Mouse (Mus musculus) spleen, postnatal 36 days (tissue): ENCODE results near the gene Tcl1b1.
A peak's percentile ranks its signal among the peaks of the same experiment; 100 is the strongest.
"Not testable (repeated sequence)": the region's sequence is repeated elsewhere in the genome, so short reads cannot be mapped to it uniquely, and the experiment has no call there.

Experiments used
- DNase-seq, 2 experiments: peaks; one replicate each; pipeline ENCODE4 v3.0.0; 2022; ENCODE audit warnings: low spot score in 2 of 2, mixed read lengths in 1 of 2

Tcl1b1 gene

DNA sequence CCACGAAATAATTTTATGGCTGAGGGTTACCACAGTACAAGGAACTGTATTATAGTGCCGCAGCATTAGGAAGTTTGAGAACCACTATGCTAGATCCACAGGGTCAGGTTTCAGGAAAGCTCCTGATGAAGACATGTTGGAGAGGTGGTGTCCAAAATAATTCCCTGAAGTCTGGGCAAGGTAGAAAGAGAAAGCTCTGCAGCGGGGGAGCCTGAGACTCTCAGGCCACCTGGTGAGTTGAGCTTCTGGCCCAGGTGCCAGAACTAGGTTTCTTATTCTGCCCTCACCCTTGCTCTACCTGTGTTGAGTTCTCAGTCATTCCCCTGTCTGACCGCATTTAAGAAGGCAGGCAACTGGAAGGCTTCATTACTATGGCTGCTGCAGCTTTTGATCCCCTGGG is at the start of gene Tcl1b1:
Tcl1b1 (plus strand) TSS at position 301 of the 400 bp plus-strand sequence.
- no peak for DNase-seq

DNA sequence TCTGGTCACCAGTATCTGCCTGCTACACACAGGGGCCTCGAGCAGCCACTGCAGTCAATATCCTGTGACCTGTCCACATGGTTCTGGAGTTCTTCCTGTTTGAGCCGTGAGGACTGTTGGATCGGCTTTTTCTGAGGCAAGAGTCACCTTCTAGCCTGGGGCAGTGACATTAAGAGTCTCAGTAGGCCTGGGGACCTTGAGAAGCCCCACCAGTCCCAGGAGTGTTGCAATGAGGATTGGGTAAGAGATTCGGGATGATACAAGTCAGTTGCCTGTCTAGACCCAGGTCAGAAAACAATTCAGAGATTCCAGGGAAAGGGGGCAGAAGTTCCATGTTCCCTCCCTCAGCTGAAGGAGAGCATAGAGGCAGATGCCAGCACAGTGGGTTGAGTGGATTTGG is 49.7 kb upstream of the Tcl1b1 start:
- no peak for DNase-seq

DNA sequence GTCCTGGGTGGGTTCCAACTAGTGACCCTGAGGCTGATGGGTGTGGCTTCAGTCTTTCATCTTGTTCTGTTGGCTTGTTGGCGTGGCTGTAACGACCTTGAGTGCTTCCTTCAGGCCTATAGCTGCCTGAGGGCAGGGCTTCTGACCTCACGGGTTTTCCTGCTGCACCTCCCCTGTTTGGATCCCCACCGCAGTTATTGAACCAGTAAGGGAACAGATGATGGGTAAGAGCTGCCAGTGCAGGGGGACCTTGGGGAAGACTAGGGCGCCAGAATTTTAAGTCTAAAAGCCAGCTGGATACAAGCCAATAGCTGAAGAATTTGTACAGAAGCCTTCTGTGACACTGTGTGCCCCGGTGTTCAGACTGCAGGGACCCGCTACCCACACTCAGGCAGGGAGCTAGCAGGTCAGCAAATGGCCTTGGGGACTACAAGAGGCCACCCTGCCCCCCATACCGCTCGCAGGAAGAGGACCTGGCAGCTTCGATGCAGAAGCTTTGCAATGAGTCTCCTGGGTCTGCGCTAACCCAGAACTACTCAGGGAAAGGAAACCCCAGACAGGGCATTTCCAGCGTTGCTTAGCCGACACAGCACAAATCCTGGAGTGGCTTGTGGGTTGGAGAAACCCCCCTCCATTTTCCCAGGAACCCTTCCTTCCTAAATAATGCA is 47.0 kb upstream of the Tcl1b1 start:
- DNase-seq, result no peak

DNA sequence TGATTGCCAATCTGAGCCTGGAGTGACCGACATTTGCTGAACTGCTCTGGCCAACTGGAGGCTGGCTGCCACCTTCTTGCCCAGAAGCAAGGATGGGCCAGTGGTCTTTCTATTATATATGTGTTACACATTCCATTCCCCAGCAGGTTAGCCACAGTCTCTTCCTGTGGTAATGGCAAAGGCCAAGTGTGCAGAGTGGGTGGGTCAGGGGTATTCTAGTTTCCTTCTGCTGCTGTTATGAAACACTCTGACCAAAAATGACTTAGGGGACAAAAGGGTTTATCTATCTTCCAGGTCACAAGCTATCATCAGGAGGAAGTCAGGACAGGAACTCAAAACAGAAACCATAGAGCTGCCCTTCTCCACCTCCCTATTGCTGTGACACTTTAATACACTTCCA is 42.8 kb upstream of the Tcl1b1 start:
- peak in 1 of 2 experiments; percentile 8 for DNase-seq

DNA sequence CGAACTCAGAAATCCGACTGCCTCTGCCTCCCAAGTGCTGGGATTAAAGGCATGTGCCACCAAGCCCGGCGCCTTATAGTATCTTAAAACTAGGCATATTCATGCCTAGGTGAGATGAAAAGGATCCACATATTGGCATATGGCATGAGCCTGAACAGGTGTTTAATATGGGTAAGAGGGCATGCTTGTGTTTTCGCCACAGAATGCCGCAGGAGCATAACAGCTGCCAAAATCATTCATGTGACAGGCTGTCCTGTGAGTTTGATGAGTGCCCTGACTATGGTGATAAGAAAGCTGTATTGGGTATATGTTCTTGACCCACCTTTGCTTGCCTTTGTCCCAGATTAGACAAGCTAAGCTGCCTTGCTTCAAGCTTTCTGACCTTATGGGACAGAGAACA is 34.1 kb upstream of the Tcl1b1 start:
- DNase-seq, result no peak

DNA sequence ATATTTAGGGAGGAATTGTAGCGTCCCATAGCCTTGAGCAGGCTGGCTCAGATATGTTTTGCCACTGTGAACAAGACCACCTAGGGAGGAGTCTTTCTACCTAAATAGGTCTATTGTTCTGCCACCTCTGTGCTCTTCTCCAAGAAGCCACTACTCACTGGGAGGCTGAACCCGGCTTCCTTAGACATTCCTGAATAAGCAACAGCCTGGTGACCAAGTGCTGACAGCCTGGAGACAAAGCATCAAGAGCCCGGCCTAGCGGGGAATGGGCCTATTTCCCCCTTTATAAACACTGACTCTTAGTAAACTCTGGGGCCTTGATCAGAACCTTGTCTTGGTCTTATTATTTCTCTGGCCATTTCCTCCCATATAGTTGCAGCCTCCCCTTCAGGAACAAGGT is 33.0 kb upstream of the Tcl1b1 start:
- no peak for DNase-seq

DNA sequence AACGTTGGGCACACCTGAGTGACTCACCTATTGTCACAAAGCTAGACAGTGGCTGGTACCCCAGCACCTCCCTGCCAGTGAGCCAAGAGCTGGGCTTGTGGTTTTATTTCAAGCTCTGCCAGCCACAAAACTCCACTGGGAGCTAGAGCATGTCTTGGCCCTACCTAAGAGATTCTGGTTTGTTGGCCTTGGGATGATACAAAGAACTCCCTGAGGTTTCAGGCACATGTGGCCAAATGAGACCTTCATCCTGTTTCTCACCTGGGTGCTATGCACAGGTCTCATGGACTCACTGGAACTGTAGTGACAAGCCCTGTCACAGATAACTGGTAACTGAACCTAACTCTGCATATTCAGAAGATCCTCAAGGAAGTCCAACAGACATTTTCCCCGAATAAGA is 31.9 kb upstream of the Tcl1b1 start:
- no peak for DNase-seq

DNA sequence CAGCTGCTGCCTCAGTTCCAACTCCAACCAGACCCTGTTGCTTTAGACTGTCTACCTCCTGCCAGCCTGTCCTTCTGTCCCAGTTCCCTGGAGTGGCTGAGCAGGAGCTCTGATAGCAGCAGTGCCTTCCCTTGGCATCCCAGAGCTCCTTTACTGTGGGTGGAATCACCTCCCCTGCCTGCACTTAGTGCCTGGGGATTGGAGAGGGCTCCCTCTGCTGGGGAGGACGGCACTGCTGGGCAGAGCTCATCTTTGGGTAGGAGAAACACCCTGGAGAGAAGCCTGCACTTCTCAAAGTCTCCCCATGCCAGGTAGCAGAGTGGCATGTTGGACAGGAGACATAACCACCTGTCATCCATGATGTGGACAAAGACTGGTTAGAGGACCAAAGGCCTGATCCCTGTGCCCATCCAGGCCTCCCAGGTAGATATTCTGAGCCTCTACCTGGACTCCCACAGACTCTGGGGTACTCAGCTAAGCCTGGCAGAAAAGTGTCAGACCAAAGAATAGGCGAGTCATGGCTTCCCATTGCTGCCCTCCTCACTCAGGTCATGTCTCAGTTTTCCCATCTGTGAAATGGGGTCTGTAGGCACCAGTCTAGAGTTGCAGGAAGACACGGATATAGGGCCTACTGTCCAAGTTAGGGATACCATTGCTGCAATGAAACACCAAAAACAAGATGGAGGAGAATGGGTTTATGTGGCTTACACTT is 29.8 kb upstream of the Tcl1b1 start:
- DNase-seq, result not testable (repeated sequence)

DNA sequence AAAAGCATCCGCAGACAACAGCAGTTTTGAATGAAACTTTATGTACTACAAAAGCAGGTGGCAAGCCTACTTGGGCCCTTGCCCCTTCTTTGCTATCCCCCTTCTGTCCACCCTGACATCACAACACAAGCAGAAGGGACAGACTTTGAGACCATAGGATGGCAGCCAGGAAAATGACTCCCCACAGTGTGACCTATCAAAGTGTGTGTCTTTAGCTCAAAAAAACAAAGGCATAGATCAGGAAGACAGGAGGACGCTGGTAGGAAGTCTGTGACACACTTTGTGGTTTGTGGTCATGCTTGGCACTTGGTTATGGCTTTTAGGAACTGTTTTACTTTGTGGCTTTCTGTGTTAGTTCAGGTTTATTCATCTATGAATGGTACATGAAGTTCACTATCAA is 25.3 kb upstream of the Tcl1b1 start:
- not testable (repeated sequence) for DNase-seq

DNA sequence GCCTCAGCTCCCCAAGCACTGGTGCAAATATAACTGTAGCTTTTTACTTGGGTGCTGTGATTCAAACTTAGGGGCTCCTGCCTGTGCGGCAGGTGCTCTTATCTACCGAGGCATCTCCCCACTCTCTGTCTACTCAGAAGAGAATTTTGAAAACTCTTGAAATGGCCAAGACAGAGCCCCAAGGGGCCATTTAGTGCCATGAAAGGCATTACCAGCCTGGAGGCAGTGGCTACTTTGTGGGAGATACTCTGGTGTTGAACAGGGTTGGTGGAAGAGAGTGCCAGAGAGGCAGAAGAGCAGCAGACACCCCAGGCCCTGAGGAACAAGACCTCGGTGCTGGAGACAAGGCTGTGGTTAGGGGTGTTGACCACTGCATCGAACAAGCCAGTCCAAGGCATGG is 24.7 kb upstream of the Tcl1b1 start:
- DNase-seq, result not testable (repeated sequence)

DNA sequence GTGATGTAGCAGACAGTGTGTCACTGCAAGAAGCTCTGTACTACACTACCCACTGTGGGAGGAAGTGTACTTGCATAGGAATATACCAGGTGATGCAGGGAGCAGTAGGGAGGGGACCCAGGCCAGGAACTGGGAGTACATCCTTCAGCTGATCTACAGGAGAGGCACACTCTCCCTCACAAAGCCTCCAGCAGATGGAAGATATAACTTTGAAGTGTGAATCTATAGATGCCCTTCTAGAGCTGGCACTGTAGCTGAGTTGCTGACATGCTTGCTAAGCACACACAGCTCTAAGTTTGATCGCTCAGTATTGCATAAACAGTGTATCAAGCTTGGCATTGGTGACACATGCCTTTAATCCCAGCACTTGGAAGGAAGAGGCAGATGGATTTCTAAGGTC is 21.8 kb upstream of the Tcl1b1 start:
- not testable (repeated sequence) for DNase-seq

DNA sequence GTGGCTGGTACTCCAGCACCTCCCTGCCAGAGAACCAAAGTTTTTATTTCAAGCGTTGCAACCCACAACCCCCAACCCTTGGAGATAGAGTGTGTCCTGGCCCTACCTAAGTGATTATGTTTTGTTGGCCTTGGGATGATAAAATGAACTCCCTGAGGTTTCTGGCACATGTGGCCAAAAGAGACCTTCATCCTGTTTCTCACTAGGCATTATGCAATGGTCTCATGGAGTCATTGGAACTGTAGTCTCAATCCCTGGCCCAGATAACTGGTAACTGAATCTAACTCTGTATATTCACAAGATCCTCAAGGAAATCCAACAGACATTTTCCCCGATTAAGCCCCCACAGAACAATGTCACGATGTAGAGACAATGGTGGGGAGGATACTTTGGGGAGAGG is 16.4 kb upstream of the Tcl1b1 start:
- DNase-seq, result no peak

DNA sequence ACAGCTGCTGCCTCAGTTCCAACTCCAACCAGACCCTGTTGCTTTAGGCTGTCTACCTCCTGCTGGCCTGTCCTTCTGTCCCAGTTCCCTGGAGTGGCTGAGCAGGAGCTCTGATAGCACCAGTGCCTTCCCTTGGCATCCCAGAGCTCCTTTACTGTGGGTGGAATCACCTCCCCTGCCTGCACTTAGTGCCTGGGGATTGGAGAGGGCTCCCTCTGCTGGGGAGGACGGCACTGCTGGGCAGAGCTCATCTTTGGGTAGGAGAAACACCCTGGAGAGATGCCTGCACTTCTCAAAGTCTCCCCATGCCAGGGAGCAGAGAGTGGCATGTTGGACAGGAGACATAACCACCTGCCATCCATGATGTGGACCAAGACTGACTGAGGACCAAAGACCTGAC is 14.6 kb upstream of the Tcl1b1 start:
- DNase-seq, result not testable (repeated sequence)

DNA sequence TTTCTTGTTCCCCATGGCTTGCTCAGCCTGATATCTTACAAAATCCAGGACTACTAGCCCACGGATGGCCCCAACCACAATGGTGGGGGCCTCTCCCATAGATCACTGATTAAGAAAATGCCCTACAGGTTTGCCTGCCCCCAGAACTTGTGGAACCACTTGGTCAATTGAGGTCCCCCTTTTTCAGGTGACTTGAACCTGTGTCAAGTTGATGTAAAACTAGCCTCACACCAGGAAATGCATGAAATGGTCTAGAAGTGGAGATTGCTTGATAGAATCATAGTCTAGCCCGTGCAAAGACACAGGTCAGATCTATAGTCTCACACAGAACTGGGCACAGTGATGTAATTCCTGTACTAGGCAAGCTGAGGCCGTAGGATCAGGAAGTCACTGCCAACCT is 13.8 kb upstream of the Tcl1b1 start, which contains the start of gene Tcl1b2:
Tcl1b2 (plus strand) TSS at position 301 of the 400 bp plus-strand sequence.
- no peak for DNase-seq

DNA sequence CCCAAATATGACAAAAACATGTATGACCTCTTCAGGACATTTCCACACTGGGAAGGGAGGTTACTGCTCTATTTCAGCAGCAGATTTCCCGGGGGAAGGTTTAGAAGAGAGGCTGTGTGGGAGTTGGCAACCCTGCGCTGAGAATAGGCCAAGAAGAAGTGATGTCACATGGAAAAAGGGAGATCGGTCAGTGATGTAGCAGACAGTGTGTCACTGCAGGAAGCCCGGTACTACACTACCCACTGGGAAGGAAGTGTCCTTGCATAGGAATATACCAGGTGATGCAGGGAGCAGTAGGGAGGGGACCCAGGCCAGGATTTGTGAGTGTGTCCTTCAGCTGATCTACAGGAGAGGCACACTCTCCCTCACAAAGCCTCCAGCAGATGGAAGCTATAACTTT is 4.2 kb upstream of the Tcl1b1 start:
- DNase-seq, result not testable (repeated sequence)

DNA sequence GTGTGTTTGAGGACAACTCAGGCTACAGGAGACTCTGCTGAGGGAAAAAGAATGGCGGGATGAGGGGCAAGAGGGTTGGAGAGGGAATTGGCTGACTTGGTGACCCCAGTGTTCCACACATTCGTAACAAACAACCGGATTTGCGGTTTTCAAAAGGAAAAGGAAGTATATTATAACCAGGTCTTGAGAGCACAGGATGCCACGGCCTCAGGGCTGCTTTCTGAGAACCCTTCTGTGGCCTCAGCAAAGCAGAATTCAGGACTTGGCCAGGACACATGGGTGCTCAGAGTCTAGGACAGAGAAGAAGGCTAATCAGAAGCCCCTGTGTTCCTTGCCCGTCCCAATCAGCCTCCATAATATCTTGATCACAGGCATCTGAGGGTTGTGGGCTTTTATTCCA is 648 bp upstream of the Tcl1b1 start:
- DNase-seq, result no peak

DNA sequence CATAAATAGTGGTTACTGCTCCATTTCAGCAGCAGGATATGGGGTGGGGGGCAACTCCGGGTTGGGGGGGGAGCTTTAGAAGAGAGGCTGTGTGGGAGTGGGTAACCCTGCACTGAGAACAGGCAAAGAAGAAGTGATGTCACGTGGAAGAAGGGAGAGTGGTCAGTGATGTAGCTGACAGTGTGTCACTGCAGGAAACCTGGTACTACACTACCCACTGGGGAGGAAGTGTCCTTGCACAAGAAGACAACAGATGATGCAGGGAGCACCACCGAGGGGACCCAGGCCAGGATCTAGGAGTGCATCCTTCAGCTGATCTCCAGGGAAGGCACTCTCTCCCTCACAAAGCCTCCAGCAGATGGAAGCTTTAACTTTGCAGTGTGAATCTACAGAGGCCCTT is 7.2 kb downstream of the Tcl1b1 start:
- no peak for DNase-seq

DNA sequence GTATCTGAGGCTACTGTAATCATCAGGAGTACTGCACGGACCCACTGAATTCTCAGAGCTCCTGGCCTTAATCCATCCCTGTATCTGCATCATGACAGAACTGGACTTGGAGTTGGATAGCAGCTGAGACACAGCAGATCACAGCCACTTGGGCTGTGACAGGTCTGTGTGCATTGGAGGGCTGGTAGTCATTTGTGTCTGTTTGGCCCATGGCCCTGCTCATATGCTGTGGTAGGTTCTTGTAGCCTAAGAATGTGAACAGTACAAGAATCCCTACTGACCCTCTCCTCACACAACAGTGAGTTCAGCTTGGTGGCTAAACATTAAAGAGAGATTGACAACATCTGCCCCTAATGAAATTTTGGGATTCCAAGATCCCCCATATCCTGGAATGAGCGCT is 13.9 kb downstream of the Tcl1b1 start:
- DNase-seq, result no peak

DNA sequence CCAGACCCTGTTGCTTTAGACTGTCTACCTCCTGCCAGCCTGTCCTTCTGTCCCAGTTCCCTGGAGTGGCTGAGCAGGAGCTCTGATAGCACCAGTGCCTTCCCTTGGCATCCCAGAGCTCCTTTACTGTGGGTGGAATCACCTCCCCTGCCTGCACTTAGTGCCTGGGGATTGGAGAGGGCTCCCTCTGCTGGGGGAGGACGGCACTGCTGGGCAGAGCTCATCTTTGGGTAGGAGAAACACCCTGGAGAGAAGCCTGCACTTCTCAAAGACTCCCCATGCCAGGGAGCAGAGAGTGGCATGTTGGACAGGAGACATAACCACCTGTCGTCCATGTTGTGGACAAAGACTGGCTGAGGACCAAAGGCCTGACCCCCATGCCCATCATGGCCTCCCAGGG is 14.8 kb downstream of the Tcl1b1 start:
- peak; percentile 2 to 11 for DNase-seq

DNA sequence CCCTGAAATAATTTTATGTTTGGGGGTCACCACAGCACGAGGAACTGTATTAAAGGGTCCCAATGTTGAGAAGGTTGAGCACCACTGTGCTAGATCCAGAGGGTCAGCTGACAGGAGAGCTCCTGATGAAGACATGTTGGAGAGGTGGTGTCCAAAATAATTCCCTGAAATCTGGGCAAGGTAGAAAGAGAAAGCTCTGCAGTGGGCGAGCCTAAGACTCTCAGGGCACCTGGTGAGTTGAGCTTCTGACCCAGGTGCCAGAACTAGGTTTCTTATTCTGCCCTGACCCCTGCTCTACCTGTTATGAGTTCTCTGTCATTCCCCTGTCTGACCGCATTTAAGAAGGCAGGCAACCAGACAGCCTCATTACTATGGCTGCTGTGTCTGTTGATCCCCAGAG is 16.6 kb downstream of the Tcl1b1 start, which contains the start of gene Tcl1b5:
Tcl1b5 (plus strand) TSS at position 301 of the 400 bp plus-strand sequence.
- not testable (repeated sequence) for DNase-seq

DNA sequence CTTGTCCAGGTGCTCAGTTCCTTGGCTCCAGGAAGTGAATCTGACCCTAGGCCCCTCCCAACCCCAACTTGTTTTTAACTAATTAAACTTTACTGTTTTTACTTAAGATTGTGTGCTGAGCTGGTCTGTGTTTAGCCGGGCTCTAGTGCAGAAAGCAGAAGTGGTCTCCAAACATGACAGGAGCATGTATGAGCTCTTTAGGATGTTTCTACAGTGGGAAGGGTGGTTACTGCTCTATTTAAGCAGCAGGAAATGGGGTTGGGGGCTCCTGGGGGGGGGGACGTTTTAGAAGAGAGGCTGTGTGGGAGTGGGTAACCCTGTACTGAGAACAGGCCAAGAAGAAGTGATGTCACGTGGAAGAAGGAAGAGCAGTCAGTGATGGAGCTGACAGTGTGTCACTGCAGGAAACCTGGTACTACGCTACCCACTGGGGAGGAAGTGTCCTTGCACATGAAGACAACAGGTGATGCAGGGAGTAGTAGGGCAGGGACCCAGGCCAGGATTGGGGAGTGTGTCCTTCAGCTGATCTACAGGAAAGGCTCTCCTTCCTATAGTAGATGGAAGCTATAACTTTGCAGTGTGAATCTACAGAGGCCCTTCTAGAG is 21.7 kb downstream of the Tcl1b1 start:
- DNase-seq, result not testable (repeated sequence)

DNA sequence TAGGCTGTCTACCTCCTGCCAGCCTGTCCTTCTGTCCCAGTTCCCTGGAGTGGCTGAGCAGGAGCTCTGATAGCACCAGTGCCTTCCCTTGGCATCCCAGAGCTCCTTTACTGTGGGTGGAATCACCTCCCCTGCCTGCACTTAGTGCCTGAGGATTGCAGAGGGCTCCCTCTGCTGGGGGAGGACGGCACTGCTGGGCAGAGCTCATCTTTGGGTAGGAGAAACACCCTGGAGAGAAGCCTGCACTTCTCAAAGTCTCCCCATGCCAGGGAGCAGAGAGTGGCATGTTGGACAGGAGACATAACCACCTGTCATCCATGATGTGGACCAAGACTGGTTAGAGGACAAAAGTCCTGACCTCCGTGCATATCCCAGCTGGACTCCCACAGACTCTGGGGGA is 29.5 kb downstream of the Tcl1b1 start:
- not testable (repeated sequence) for DNase-seq

DNA sequence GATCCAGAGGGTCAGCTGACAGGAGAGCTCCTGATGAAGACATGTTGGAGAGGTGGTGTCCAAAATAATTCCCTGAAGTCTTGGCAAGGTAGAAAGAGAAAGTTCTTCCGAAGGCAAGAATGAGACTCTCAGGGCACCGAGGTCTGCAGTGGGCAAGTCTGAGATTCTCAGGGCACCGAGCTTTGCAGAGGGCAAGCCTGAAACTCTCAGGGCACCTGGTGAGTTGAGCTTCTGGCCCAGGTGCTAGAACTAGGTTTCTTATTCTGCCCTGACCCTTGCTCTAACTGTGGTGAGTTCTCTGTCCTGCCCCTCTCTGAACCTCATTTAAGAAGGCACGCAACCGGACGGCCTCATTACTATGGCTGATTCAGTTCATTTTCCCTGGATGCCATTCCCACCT is 31.3 kb downstream of the Tcl1b1 start, which contains the start of gene Tcl1b3:
Tcl1b3 (plus strand) TSS at position 301 of the 400 bp plus-strand sequence.
- DNase-seq, result not testable (repeated sequence)
